Mouse (Mus musculus): ENCODE results near the gene Trim37.

DNA sequence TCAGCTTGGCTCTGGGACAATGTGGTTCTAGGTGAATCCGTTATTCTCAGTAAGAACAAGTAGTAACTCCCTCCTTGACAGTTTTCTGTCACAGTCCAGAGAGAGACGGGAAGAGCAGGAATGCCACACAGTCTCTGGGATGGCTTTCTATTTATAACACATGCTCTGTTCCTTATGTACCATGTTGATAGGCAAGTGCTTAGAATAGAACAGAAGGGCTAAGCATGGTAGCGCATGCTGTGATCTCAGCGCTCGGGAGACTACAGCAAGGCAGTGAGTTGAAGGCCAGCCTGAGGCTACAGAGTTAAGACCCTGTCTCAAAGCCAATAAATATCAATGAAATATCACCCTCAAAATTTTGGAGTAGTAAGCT, 120.6 kb downstream of the Trim37 start:
- TF ChIP-seq CTCF (IDR thresholded peaks at IDR 0.05; ENCODE audit: low read depth, low read length) (no peak), POLR2A (IDR thresholded peaks at IDR 0.05; ENCODE audit: borderline replicate concordance, low read depth, low read length) (no peak)

All from bone marrow macrophage, adult 2 months (primary cell).